Mouse (Mus musculus) hindbrain, embryonic 11.5 days (tissue): ENCODE measurements around the gene Brca2. TPM values are rescaled to one million over a fixed set of nuclear protein-coding genes. Genes with fewer than 3 reads are reported as not detected.

Experiments
- ATAC-seq: fragments of 200-750 bp; cut with Nextera tagmentation; 2 replicates; pipeline ENCODE4 v1.8.0; 2017; ENCODE audit warnings: mild to moderate bottlenecking, moderate TSS enrichment, moderate library complexity; ENCODE audit not compliant: low FRiP score
- DNase-seq: peaks from one replicate; pipeline ENCODE4 v3.0.0-alpha.2; 2015; ENCODE audit warnings: low spot score
- H3K27ac ChIP-seq: fragments of 300-500 bp; sonication (generic); 2 replicates; pipeline ENCODE4 v1.5.1; 2014; ENCODE audit warnings: mild to moderate bottlenecking, low read depth, low read length
- H3K27me3 ChIP-seq: fragments of 300-500 bp; sonication (generic); 2 replicates; pipeline ENCODE4 v1.6.1; 2014; ENCODE audit warnings: mild to moderate bottlenecking, low read length, moderate library complexity, mixed read lengths; ENCODE audit not compliant: control insufficient read depth, insufficient read depth
- H3K36me3 ChIP-seq: fragments of 300-500 bp; sonication (generic); 2 replicates; pipeline ENCODE4 v1.6.1; 2014; ENCODE audit warnings: mild to moderate bottlenecking, low read length, moderate library complexity, mixed read lengths; ENCODE audit not compliant: control insufficient read depth, insufficient read depth
- H3K4me1 ChIP-seq: fragments of 300-500 bp; sonication (generic); replicated peaks from 2 replicates; pipeline ENCODE4 v1.6.1; 2014; ENCODE audit warnings: low read length, mixed read lengths; ENCODE audit not compliant: control insufficient read depth, insufficient read depth
- H3K4me2 ChIP-seq: fragments of 300-500 bp; sonication (generic); replicated peaks from 2 replicates; pipeline ENCODE4 v1.6.1; 2014; ENCODE audit warnings: mild to moderate bottlenecking, low read depth, low read length
- H3K4me3 ChIP-seq: fragments of 300-500 bp; sonication (generic); 2 replicates; pipeline ENCODE4 v1.5.1; 2014; ENCODE audit warnings: low read depth, low read length
- H3K9ac ChIP-seq: fragments of 300-500 bp; sonication (generic); 2 replicates; pipeline ENCODE4 v1.6.1; 2014; ENCODE audit warnings: low read depth, low read length
- H3K9me3 ChIP-seq: fragments of 300-500 bp; sonication (generic); 2 replicates; pipeline ENCODE4 v1.6.1; 2016; ENCODE audit warnings: low read length; ENCODE audit not compliant: control insufficient read depth
- WGBS: fragments of 180-500 bp; shearing (Covaris S2); extraction: QIAGEN DNeasy Blood & Tissue Kit; methylation state at CpG from one replicate; pipeline ENCODE4 v1.1.7; 2014; 5-methylcytosine and 5-hydroxymethylcytosine counted together
- polyA plus RNA-seq: library from polyadenylated mRNA; unstranded; fragments of >200 nt; fragmentation: Nextera tagmentation; extraction: Ambion mirVana; gene quantifications from 2 replicates; pipeline ENCODE4 v1.2.1, GENCODE M21; 2014

Gene Brca2
- polyA plus RNA-seq, 1 experiment from 2014 or later: 25.8 TPM

DNA sequence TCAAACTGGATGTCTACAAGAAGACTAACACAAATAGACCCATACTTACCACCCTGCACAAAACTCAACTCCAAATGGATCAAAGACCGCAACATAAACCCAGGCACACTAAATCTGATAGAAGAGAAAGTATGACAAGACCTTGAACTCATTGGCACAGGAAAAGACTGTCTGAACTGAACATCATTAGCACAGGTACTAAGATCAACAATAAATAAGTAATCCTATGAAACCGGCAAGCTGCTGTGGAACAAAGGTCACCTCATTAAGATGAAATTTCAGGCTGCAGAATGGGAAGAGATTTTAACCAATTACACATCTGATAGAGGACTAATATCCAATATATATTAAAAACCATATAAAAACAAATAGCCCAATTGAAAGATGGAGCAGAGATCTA, 93.8 kb downstream of the Brca2 start:
- Histone ChIP-seq H3K27ac (no peak overlapping the region), H3K36me3 (no peaks in the 10 kb centered on the region), H3K9me3 (no peaks in the 10 kb centered on the region), H3K9ac (no peak overlapping the region), H3K4me1 (no peaks in the 10 kb centered on the region), H3K4me2 (no peak overlapping the region), H3K27me3 (no peaks in the 10 kb centered on the region), H3K4me3 (no peak overlapping the region)
- DNase-seq (no peak), ATAC-seq (no peak)
- 95% methylated on average over 2 of the region's 2 CpGs for WGBS

DNA sequence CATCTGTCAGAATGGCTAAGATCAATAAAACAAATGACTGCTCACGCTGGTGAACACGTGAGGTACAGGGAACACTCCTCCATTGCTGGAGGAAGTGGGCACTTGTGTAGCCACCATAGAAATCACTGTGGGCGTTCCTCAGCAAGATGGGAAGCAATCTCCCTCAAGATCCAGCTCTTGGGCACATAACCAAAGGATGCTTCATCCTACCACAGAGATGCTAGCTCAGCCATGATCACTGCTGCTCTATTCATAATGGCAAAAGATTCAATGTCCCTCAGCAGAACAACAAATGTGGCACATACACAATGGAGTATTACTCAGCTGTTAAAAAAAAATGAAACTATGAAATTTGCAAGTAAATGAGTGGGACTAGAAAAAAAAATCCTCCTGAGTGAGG, 94.3 kb downstream of the Brca2 start:
- ATAC-seq (no peak), DNase-seq (no peak)
- no peaks in the 10 kb centered on the region for H3K4me1 ChIP-seq
- no peaks in the 10 kb centered on the region for H3K27me3 ChIP-seq
- no peaks in the 10 kb centered on the region for H3K9me3 ChIP-seq
- no peak overlapping the region for H3K9ac ChIP-seq
- no peak overlapping the region for H3K4me3 ChIP-seq
- H3K4me2 ChIP-seq: no peak overlapping the region
- no peaks in the 10 kb centered on the region for H3K36me3 ChIP-seq
- H3K27ac ChIP-seq: no peak overlapping the region
- 83% methylated on average over 3 of the region's 3 CpGs for WGBS

DNA sequence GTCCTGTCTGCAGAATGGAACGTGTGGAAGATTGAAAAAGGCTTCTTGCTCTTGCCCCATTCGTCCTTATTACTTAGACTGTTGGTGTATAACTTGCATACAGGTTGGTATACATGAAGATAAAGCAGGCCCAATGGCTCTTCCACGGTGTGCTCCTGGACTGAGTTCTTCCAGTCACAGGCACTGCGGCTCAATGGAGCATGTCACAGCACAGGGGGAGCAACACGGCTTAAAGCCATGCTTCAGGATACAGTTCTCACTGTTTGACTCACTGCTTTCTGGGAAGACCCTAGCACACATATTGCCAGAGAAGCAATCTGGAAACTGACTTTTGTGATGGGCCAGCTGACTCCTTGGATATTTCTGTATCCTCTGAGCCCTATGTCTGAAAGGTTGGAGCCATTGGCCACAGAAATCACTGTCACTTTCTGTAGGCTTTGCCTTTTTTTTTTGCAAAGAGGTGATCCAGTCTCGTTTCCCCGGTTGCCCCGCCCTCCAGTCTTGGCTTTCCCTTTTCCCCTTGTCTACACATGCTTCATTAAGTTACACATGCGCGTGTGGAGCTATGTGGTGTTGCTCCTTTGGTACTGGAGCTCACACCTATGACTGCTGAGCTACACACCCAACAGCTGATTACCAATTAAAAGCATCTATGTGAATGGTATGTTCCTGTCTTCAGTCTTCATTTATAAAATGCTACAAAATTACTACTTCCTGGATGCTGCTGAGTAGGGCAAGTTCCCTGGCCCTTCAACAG, 96.3 kb downstream of the Brca2 start:
- Histone ChIP-seq H3K27ac (no peak overlapping the region), H3K9ac (no peak overlapping the region), H3K27me3 (no peaks in the 10 kb centered on the region), H3K9me3 (no peaks in the 10 kb centered on the region), H3K4me1 (no peaks in the 10 kb centered on the region), H3K36me3 (no peaks in the 10 kb centered on the region), H3K4me3 (no peak overlapping the region), H3K4me2 (no peak overlapping the region)
- 93% methylated on average over 10 of the region's 10 CpGs for WGBS
- no peak for ATAC-seq
- DNase-seq: no peak

Other genes starting within 250 kb of the Brca2 start
- not detected in 2 replicates for gene Zar1l, start 4.5 kb upstream of the Brca2 start, polyA plus RNA-seq
- 2.8 and 3.9 TPM in 2 replicates for gene N4bp2l1, start 74.6 kb downstream of the Brca2 start, polyA plus RNA-seq
- gene N4bp2l2, start 143.6 kb downstream of the Brca2 start, polyA plus RNA-seq: 38.7 and 45.0 TPM in 2 replicates
- gene Pds5b, start 151.1 kb downstream of the Brca2 start, polyA plus RNA-seq: 44.1 and 51.7 TPM in 2 replicates